ENCODE assay signal across 8 mouse cellular contexts in genomic region chr5:135488222-135488880, GRCm38 (mm10). TPM values are rescaled to one million over a fixed set of nuclear protein-coding genes. Genes with fewer than 3 reads are reported as not detected.
A peak's percentile ranks its signal among the peaks of the same experiment; 100 is the strongest.
DNase-seq lines count a peak whose midpoint lies in the region; ATAC-seq and TF ChIP-seq lines count a peak whose summit lies in the region.

No protein-coding gene starts in this region.

- H3K4me3 ChIP-seq in layer of hippocampus, adult 2 months: peak overlapping the region; percentile 59
- peak overlapping the region; percentile 69 for H3K4me3 ChIP-seq in embryonic facial prominence, embryonic 13.5 days
- peak overlapping the region; percentile 69 for H3K4me3 ChIP-seq in limb, embryonic 14.5 days (replicated peaks; ENCODE audit: low read length)

- WGBS in embryonic facial prominence, embryonic 13.5 days: under 1% methylated on average over 19 of the region's 19 CpGs
- WGBS in limb, embryonic 14.5 days: under 1% methylated on average over 15 of the region's 19 CpGs

- TF ChIP-seq CTCF in layer of hippocampus, adult 2 months (conservative IDR thresholded peaks at IDR 0.05): no peak

- peak overlapping the region; percentile 82 for H3K27ac ChIP-seq in layer of hippocampus, adult 2 months
- peak overlapping the region; percentile 85 for H3K27ac ChIP-seq in embryonic facial prominence, embryonic 13.5 days
- H3K27ac ChIP-seq in limb, embryonic 14.5 days (replicated peaks; ENCODE audit: low read depth, low read length): peak overlapping the region; percentile 81

- H3K9me3 ChIP-seq in embryonic facial prominence, embryonic 13.5 days: no peaks in the 10 kb centered on the region
- no peaks in the 10 kb centered on the region for H3K9me3 ChIP-seq in limb, embryonic 14.5 days (ENCODE audit: control insufficient read depth, low read length)

- H3K4me2 ChIP-seq in embryonic facial prominence, embryonic 13.5 days: peak overlapping the region; percentile 87
- H3K4me2 ChIP-seq in limb, embryonic 14.5 days (replicated peaks; ENCODE audit: low read depth, low read length, severe bottlenecking): peak overlapping the region; percentile 89

- peaks cover 27% of the 10 kb centered on the region for H3K4me1 ChIP-seq in embryonic facial prominence, embryonic 13.5 days
- H3K4me1 ChIP-seq in limb, embryonic 14.5 days (ENCODE audit: control insufficient read depth, insufficient read depth, low read length): peaks cover 12% of the 10 kb centered on the region

- no peak for TF ChIP-seq POLR2A in limb, embryonic 14.5 days (IDR thresholded peaks at IDR 0.05; ENCODE audit: borderline replicate concordance, extremely low read depth, insufficient read depth, insufficient read length)

- H3K36me3 ChIP-seq in embryonic facial prominence, embryonic 13.5 days: peaks cover under 1% of the 10 kb centered on the region; the same call in 1 of the 2 replicates
- H3K36me3 ChIP-seq in limb, embryonic 14.5 days (ENCODE audit: control insufficient read depth, insufficient read depth, low read length): no peaks in the 10 kb centered on the region

- no peak for DNase-seq in layer of hippocampus, adult 2 months (ENCODE audit: low spot score in 2 of 2)
- no peak for DNase-seq in layer of hippocampus, adult 8-10 months (ENCODE audit: low spot score in 2 of 2)
- peak; percentile 16 for DNase-seq in ZHBTc4 (ENCODE audit: low read depth, low spot score)
- no peak for DNase-seq in limb, embryonic 14.5 days (ENCODE audit: low spot score)
- peak; percentile 57 for DNase-seq in testis, postnatal 10 days (ENCODE audit: low spot score)
- no peak for DNase-seq in layer of hippocampus, adult 11-12 months (ENCODE audit: low spot score)
- no peak for DNase-seq in natural killer cell, adult 2 months (ENCODE audit: low spot score in 2 of 2)

- ATAC-seq in embryonic facial prominence, embryonic 13.5 days (ENCODE audit: insufficient number of reproducible peaks, insufficient read depth, low FRiP score, low TSS enrichment, low read depth): no peak; the same call in none of the 2 replicates
- peak; percentile 7; the same call in 1 of the 2 replicates for ATAC-seq in limb, embryonic 14.5 days (ENCODE audit: low FRiP score, low read depth)

- H3K9ac ChIP-seq in embryonic facial prominence, embryonic 13.5 days: peak overlapping the region; percentile 78
- H3K9ac ChIP-seq in limb, embryonic 14.5 days (ENCODE audit: low read depth, low read length, severe bottlenecking): peak overlapping the region; percentile 70

- H3K27me3 ChIP-seq in embryonic facial prominence, embryonic 13.5 days: no peaks in the 10 kb centered on the region
- H3K27me3 ChIP-seq in limb, embryonic 14.5 days (ENCODE audit: control insufficient read depth, insufficient read depth, low read length): no peaks in the 10 kb centered on the region

RNA-seq across cellular contexts. Expression of gene Hip1, which starts 56.6 kb away (rescaled TPM):
- total RNA-seq in layer of hippocampus, adult 2 months (2021): 10 to 100 TPM; 41.2 to 41.4 TPM
- 10 to 100 TPM; 34.4 to 48.8 (median 44.9) TPM for total RNA-seq in layer of hippocampus, adult 8-10 months (2022)
- 34.6 and 37.9 TPM in 2 replicates for polyA plus RNA-seq in embryonic facial prominence, embryonic 13.5 days (2015; fragmentation: Nextera tagmentation; extraction: Ambion mirVana)
- 45.9 and 56.9 TPM in 2 replicates for polyA plus RNA-seq in limb, embryonic 14.5 days (2012; rRNA removed)
- 47.0 and 49.1 TPM in 2 replicates for polyA plus RNA-seq in limb, embryonic 14.5 days (2014; fragmentation: Nextera tagmentation; extraction: Ambion mirVana)

Comparison
In these comparisons a context has a peak if more than half of its experiments do, and no peak if none do; other contexts are left out.
1. DNase-seq: peak in ZHBTc4 (single experiment) and testis, postnatal 10 days (single experiment); none in layer of hippocampus, adult 2 months (0 of 2), layer of hippocampus, adult 8-10 months (0 of 2), limb, embryonic 14.5 days (single experiment), layer of hippocampus, adult 11-12 months (single experiment) and natural killer cell, adult 2 months (0 of 2).
2. Peak in every context shown above with its lines, with median percentiles within 50 percentile points of each other: H3K27ac ChIP-seq and H3K4me3 ChIP-seq.